Mouse (Mus musculus) ES-E14 (cell line): ENCODE results near the gene Exoc3l. TPM values are rescaled to one million over a fixed set of nuclear protein-coding genes. Genes with fewer than 3 reads are reported as not detected.

ENCODE experiments used
- DNase-seq: peaks from one replicate; pipeline ENCODE4 v3.0.0-alpha.2; 2013; ENCODE audit warnings: low read depth, low spot score
- H3K27ac ChIP-seq: 2 replicates; pipeline ENCODE4 v1.5.1; 2012; ENCODE audit warnings: low read depth, mild to moderate bottlenecking, low read length, moderate library complexity, mixed read lengths; ENCODE audit not compliant: poor library complexity, insufficient read depth, severe bottlenecking
- H3K36me3 ChIP-seq: 2 replicates; pipeline ENCODE4 v1.6.1; 2012; ENCODE audit warnings: mild to moderate bottlenecking, low read length, moderate library complexity, mixed read lengths; ENCODE audit not compliant: control insufficient read depth, poor library complexity, insufficient read depth, severe bottlenecking
- H3K4me1 ChIP-seq, 2 experiments: fragments of 150-350 bp in 1 of 2; sonication (generic) in 1 of 2; 2 replicates each; pipeline ENCODE4 v1.6.1; 2012; ENCODE audit warnings: low read length in 2 of 2, mild to moderate bottlenecking in 1 of 2, mixed read lengths in 1 of 2; ENCODE audit not compliant: control insufficient read depth in 2 of 2, insufficient read depth in 2 of 2, poor library complexity in 1 of 2
- H3K4me3 ChIP-seq, 2 experiments: fragments of 150-350 bp in 1 of 2; sonication (generic) in 1 of 2; 2 replicates each; pipeline ENCODE4 v1.5.1; 2012; ENCODE audit warnings: low read length in 2 of 2, low read depth in 1 of 2, mild to moderate bottlenecking in 1 of 2, mixed read lengths in 1 of 2; ENCODE audit not compliant: insufficient read depth in 1 of 2, poor library complexity in 1 of 2, severe bottlenecking in 1 of 2
- H3K9ac ChIP-seq: 2 replicates; pipeline ENCODE4 v1.6.1; 2012; ENCODE audit warnings: low read depth, mild to moderate bottlenecking, low read length, mixed read lengths; ENCODE audit not compliant: poor library complexity, insufficient read depth, severe bottlenecking
- H3K9me3 ChIP-seq: fragments of 150-350 bp; sonication (generic); 2 replicates; pipeline ENCODE4 v1.6.1; 2012; ENCODE audit warnings: low read depth, mild to moderate bottlenecking, low read length; ENCODE audit not compliant: control insufficient read depth, insufficient read depth
- CHD2 ChIP-seq: IDR thresholded peaks from 2 replicates; pipeline ENCODE4 v1.6.1; 2014; ENCODE audit warnings: mild to moderate bottlenecking, low read depth, low read length, inconsistent platforms
- HCFC1 ChIP-seq: IDR thresholded peaks from 2 replicates; pipeline ENCODE4 v1.6.1; 2012; ENCODE audit warnings: low read length, inconsistent platforms, borderline replicate concordance; ENCODE audit not compliant: insufficient read depth
- MAFK ChIP-seq: IDR thresholded peaks from 2 replicates; pipeline ENCODE4 v1.6.1; 2014; ENCODE audit warnings: mild to moderate bottlenecking, low read depth, low read length, inconsistent platforms; ENCODE audit not compliant: insufficient read depth
- ZC3H11A ChIP-seq: IDR thresholded peaks from 2 replicates; pipeline ENCODE4 v1.6.1; 2012; ENCODE audit warnings: low read depth, mild to moderate bottlenecking, inconsistent platforms, low read length, borderline replicate concordance
- ZNF384 ChIP-seq: IDR thresholded peaks from 2 replicates; pipeline ENCODE4 v1.6.1; 2012; ENCODE audit warnings: low read depth, low read length, inconsistent platforms
- in situ Hi-C, 2 experiments: fragments of 600-800 bp; cut with MboI; formaldehyde crosslinking; loops; one replicate each; pipeline ENCODE4 v1.15.1; 2025; ENCODE audit warnings: low sequenced_read_pairs in 2 of 2, inconsistent platforms in 1 of 2; ENCODE audit not compliant: unreplicated experiment in 2 of 2
- total RNA-seq: library from RNA; depleted of rRNA; stranded (reverse); fragments of 300-350 nt; gene quantifications from 2 replicates; pipeline ENCODE4 v1.2.3, GENCODE M21; 2012

Gene Exoc3l
- total RNA-seq, 1 experiment, result 22.0 TPM

DNA sequence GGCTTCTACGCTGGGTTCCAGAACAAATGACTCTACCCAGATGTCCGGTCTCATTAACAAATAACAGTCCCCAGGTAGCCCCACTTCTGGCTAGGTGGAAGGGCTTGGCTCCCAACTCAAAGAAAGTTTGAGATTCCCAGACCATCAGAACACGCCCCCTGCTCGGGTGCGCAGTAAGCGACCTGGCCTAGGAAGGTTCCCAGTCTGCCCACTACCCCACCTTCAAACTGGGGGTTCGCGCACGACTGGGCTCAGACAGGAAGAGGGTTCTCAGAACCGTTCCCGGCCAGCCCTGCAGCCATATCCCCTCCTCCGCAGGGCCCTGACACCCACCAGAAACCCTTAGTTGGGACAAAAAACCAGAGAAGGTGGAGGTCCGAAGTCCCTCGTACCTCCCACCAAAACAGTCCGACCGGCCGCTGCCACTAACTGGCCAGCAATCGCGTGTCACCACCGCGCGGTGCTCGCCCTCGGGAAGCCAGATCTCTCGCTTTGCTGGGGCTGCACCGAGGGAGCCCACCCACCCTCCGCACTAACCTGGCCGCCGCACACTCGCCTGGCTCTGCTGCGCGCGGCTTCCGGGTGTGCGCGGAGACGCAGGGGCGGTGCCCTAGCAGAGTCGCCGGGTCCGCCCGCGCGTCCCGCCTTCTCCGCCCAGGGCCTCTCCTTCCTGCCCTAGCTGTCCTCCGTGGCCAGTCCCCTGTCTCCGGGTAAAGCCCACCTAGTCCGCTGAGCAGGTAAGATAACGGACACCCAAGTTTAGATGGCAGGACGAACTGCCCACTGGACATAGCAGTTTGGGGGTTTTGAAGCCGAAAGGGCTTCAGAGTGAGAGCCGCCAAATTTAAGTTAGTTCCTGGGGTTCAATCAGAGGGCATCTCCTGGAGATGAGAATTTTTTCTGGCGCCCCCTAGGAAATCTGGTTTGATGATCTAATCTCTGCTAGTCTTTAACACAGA lies 31.6 kb downstream of the Exoc3l start, which contains the start of the genes Tradd and Fbxl8:
TSS of gene Tradd (minus strand) at position 586 of the 959 bp plus-strand sequence.
TSS of gene Fbxl8 (plus strand) at position 625 of the 959 bp plus-strand sequence.
- Histone ChIP-seq H3K9me3 (no peaks in the 10 kb centered on the region), H3K36me3 (no peaks in the 10 kb centered on the region), H3K4me1 (peaks cover 0 to 10% of the 10 kb centered on the region in 2 experiments; a peak in 2 of 4 replicates), H3K27ac (no peak within 1 kb of the TSS), H3K9ac (peak within 1 kb of the TSS; percentile 66), H3K4me3 (peak within 1 kb of the TSS; percentile 79 to 82)
- no peak for DNase-seq
- in situ Hi-C loops, result loop anchor here in 1 of 2 experiments (25.0 kb wide), 1 partner anchor 627 kb away; the partner anchor contains the start of genes Ciao2b and Rrad
- TF ChIP-seq MAFK (no peak), ZC3H11A (no peak), HCFC1 (no peak), ZNF384 (no peak), CHD2 (no peak)

GRCm38 (mm10) chr8:105263244-105263912 lies 32.5 kb downstream of the Exoc3l start:
- H3K4me3 ChIP-seq, result no peak overlapping the region; a peak in 1 of 4 replicates
- no peak overlapping the region for H3K27ac ChIP-seq
- H3K4me1 ChIP-seq, result peaks cover 0 to 13% of the 10 kb centered on the region in 2 experiments; a peak in 2 of 4 replicates
- H3K36me3 ChIP-seq, result no peaks in the 10 kb centered on the region
- no peak overlapping the region for H3K9ac ChIP-seq
- in situ Hi-C loops, result loop anchor here in 1 of 2 experiments (25.0 kb wide), 1 partner anchor 626 kb away; the partner anchor contains the start of genes Ciao2b and Rrad
- no peak for TF ChIP-seq CHD2
- TF ChIP-seq ZNF384, result no peak
- TF ChIP-seq HCFC1, result no peak
- no peak for TF ChIP-seq ZC3H11A
- TF ChIP-seq MAFK, result no peak
- no peak for DNase-seq
- H3K9me3 ChIP-seq, result no peaks in the 10 kb centered on the region

GRCm38 (mm10) chr8:105261326-105261980 lies 34.4 kb downstream of the Exoc3l start:
- in situ Hi-C loops, result loop anchor here in 1 of 2 experiments (25.0 kb wide), 1 partner anchor 624 kb away; the partner anchor contains the start of genes Ciao2b and Rrad
- Histone ChIP-seq H3K9ac (no peak overlapping the region), H3K9me3 (no peaks in the 10 kb centered on the region), H3K4me3 (no peak overlapping the region), H3K27ac (no peak overlapping the region), H3K36me3 (no peaks in the 10 kb centered on the region), H3K4me1 (peaks cover 0 to 8% of the 10 kb centered on the region in 2 experiments; a peak in 2 of 4 replicates)
- peak; percentile 67 for TF ChIP-seq ZNF384
- TF ChIP-seq HCFC1, result no peak
- no peak for TF ChIP-seq ZC3H11A
- no peak for TF ChIP-seq MAFK
- no peak for TF ChIP-seq CHD2
- DNase-seq, result no peak
